Mouse (Mus musculus) left cerebral cortex, adult 8-10 months (tissue): Measurements from ENCODE around the gene P4ha1. TPM values are rescaled to one million over a fixed set of nuclear protein-coding genes. Genes with fewer than 3 reads are reported as not detected.
"Not testable (repeated sequence)": the region's sequence is repeated elsewhere in the genome, so short reads cannot be mapped to it uniquely, and the experiment has no call there.

Experiments
- DNase-seq, 2 experiments: peaks; one replicate each; pipeline ENCODE4 v3.0.0; 2022; ENCODE audit warnings: low spot score in 2 of 2
- total RNA-seq, 4 experiments: library from RNA; stranded (reverse); gene quantifications; 2 replicates each; pipeline ENCODE4 v1.2.4; 2022

Gene P4ha1
- total RNA-seq, result 10 to 100 TPM; 30.4 to 37.8 (median 35.9) TPM

GRCm38 (mm10) chr10:59323100-59323487 is at the start of gene P4ha1:
P4ha1 (plus strand) TSS chr10:59323296.
- peak; percentile 99 for DNase-seq

DNA sequence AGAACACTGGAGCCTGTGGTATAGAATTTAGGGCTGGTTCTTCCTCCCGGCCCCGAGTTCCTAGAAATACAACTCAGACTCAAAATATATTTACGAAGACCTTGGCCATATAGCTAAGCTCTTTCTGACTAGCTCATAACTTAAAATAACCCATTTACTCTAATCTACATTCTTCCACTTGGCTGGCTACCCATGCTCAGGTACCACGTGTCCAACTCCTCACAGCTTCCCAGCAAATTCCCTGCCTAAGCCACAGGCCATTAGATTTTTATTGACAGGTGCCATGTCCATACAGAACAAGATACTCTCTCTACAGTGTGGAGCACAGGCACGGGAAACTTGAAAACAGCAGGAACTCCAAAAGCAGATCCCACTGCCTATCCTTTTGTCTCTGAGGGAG is 47.4 kb upstream of the P4ha1 start:
- no peak for DNase-seq

DNA sequence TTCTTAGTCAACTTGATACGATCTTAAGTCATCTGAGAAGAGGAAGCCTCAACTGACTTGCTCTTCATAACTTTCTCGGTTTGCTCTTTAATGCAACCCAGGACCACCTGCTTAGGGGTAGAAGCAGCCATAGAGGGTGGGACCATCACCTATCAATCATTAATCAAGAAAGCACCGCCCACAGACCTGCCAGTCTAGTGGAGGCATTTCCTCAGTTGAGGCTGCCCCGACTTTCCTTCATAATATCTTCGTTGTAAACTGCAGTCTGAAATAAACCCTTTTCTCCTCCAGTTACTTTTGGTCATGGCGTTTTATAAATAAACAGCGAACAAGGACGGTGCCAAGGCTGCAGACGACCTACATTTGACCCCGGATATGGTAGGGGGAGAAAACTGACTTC is 46.0 kb upstream of the P4ha1 start:
- no peak for DNase-seq

GRCm38 (mm10) chr10:59277729-59278475 is 45.2 kb upstream of the P4ha1 start:
- DNase-seq, result no peak

DNA sequence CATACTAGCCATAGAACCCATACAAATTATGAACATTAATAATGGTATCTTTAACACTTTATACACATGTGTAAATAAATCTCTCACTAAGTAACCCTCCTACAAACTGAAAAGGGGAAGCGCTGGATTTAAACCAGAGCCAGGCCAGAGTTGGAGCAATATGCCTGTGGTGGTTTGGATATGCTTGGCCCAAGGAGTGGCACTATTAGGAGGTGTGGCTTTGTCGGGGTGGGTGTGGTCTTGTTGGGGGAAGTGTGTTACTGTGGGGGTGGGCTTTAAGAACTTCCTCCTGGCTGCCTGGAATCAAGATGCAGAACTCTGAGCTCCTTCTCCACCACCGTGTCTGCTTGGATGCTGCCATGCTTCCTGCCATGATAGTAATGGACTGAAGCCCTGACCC is 39.9 kb upstream of the P4ha1 start:
- DNase-seq, result no peak

- DNase-seq, result no peak
Measured at GRCm38 (mm10) chr10:59283749-59284148, 39.3 kb upstream of the P4ha1 start.

- DNase-seq, result no peak
Measured at GRCm38 (mm10) chr10:59285530-59285929, 37.6 kb upstream of the P4ha1 start.

DNA sequence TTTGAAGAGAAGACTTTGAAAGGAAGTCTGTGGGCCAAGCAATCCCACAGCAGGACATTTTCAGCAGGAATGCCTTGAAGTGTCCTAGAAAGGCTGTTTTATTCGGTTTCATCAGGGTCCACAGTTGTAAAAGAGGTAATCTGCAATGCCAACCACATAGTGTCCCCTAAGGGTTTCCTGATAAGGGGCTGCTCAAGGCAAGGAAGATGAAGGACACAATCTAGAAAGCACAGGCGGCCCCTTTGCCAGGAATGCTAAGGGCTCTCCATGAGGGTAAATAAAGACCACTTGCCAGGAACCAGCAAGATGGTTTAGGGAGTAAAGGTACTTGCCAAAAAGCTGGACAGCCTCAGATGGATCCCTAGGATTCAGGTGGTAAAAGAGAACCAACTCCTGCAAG is 35.8 kb upstream of the P4ha1 start:
- no peak for DNase-seq

DNA sequence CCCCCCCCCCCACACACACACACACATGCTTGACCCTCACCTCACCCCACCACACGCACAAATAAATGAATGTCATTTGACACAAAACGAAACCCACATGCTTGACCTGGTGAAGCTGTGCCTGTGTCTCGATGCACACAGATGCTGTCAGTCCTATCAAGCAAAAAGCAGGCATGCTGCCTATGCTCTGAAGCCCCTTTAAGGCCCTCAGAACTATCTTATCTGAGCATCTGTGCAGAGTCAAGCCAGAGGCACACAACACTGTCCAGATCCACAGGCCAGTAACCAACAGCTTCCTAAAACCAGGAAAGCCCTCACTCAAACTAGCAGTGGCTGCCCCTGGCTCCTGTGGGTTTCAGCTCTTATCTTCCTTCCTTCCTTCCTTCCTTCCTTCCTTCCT is 35.4 kb upstream of the P4ha1 start:
- DNase-seq, result no peak

- no peak for DNase-seq
Measured at GRCm38 (mm10) chr10:59289062-59289461, 34.0 kb upstream of the P4ha1 start.

- no peak for DNase-seq
Measured at GRCm38 (mm10) chr10:59291536-59291935, 31.6 kb upstream of the P4ha1 start.

DNA sequence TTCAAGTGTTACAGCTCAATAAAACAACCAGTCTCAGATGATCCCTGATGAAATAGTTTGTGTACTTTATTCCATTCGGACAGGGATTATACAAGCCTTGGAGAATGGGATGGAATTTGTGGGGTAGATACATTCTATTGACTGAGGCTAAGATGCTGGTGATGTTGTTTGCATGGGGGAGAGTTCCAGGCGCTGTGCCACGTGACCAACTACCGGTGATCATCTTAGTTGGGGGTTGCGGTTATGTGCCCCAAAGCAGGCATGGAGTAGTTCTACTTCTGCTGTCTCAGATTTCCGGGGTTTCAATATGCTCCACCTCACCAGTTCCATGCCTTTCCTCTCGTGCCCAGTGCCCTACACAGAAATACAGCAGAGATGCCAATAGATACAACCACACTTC is 31.0 kb upstream of the P4ha1 start:
- DNase-seq, result no peak

DNA sequence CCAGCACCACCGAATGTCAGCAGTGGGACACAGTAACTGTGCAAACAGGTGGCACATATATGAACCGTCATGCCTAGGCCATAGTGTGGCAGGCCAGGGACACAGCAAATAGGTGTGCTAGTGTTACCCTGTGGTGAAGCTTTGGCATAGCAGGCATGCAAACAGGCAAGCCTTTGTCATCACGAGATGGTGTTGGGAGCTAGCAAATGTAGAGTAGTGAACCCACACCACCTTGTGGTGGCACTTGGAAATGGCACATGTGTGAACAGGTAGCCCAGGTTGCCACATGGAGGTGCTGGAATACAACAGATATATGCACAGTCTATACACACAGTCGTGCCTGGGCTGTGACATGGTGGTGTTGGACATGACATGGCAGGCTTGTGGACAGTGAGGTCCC is 30.5 kb upstream of the P4ha1 start:
- DNase-seq, result peak; percentile 80 to 81

DNA sequence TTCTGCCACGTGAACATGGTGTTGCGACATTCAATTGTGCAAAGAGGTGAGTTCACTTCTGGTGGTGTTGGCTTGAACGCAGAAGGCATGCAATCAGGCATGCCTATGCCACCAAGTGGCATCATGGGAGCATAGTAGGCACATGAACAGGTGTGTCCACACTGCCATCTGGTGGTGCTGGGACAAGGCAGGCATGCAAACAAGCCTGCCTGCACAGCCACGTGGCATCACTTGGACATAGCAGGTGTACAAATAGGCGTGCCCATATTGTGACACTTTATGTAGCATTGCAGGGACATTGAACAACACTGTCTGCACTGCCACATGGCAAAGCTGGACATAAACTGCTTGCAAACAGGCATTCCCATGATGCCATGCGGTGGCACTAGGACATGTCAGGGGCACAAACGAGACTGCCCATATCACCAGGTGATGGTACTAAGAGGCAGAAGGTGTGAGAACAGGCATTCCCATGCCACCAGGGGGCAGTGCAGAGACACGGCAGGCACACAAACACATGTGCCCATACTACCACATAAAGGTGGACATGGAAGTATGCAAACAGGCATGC is 27.8 kb upstream of the P4ha1 start:
- DNase-seq, result peak in 1 of 2 experiments; percentile 23

- DNase-seq, result peak; percentile 50 to 65
Measured at GRCm38 (mm10) chr10:59296261-59296660, 26.8 kb upstream of the P4ha1 start.

DNA sequence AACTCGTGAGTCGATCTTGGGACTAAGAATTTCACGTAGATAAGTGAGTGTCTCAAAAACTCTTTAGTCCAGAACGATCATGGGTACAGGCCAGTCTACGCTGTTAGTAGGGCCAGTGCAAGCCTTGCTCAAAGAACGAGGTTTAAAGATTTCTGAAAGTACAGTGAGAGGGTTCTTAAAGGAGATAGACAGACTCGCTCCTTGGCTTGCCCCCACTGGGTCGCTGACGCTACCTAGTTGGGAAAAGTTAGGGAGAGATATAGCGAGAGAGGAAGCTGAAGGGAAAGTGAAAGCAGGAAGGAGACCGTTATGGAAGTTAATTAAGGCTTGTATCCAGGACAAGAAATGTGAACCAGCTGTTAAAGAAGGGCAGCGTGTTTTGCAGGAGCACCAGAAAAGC is 20.4 kb upstream of the P4ha1 start:
- not testable (repeated sequence) for DNase-seq

DNA sequence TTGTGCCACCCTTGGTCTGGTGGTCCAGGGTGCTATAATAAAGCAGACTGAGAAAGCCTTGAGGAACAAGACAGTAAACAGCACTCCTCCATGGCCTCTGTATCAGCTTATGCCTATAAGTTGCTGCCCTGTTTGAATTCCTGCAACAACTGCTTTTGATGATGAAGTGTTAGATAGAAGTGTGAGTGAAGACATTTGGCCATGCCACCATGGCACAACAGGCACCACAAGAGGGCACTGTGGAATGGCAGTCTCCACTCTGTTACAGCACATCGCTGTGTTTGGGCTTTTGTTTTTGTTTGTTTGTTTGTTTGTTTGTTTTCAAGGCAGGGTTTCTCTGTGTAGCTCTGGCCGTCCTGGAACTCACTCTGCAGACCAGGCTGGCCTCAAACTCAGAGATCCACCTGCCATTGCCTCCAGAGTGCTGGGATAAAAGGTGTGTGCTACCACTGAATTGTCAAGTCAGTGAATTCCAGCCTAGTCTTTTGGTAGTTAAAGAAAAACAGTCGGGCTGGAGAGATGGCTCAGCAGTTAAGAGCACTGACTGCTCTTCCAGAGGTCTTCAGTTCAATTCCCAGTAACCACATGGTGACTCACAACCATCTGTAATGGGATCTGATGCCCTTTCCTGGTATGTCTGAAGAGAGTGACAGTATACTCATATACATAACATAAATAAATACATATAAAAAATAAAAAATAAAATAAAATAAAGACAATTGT is 13.9 kb upstream of the P4ha1 start:
- no peak for DNase-seq

- no peak for DNase-seq
Measured at GRCm38 (mm10) chr10:59310124-59310523, 13.0 kb upstream of the P4ha1 start.

GRCm38 (mm10) chr10:59310691-59311457 is 12.2 kb upstream of the P4ha1 start:
- DNase-seq, result no peak

- DNase-seq, result no peak
Measured at GRCm38 (mm10) chr10:59311881-59312280, 11.2 kb upstream of the P4ha1 start.

DNA sequence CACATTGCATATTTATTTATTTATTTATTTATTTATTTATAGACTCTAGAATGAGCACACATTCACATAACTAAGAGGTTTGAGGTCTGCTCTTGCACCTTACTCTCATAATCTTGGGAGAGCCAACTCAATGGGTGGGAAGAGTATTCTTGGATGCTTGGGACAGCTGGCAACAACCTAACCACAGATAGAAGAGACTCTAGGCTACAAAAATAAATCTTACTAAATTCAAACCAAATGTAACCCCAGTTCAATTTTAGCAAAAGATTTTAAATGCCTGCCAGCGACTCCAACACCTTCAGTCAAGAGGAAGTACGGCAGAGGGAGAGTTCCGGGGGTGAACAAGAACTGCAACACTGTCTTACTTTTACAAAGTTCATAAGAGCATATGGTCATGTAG is 2.0 kb upstream of the P4ha1 start:
- peak in 1 of 2 experiments; percentile 25 for DNase-seq

- no peak for DNase-seq
Measured at GRCm38 (mm10) chr10:59322271-59322670, 825 bp upstream of the P4ha1 start.
